Mouse (Mus musculus) olfactory bulb, adult 2 months (tissue): ENCODE results near the gene P3h3. TPM values are rescaled to one million over a fixed set of nuclear protein-coding genes. Genes with fewer than 3 reads are reported as not detected.
A peak's percentile ranks its signal among the peaks of the same experiment; 100 is the strongest.
"Not testable (repeated sequence)": the region's sequence is repeated elsewhere in the genome, so short reads cannot be mapped to it uniquely, and the experiment has no call there.

Experiments used
- H3K27ac ChIP-seq: fragments of 200-500 bp; 2 replicates; pipeline ENCODE4 v1.5.1; 2012; ENCODE audit warnings: low read depth, low read length; ENCODE audit not compliant: insufficient read depth
- H3K4me1 ChIP-seq: fragments of 200-500 bp; 2 replicates; pipeline ENCODE4 v1.6.1; 2012; ENCODE audit warnings: low read length; ENCODE audit not compliant: control insufficient read depth, insufficient read depth
- H3K4me3 ChIP-seq: fragments of 200-500 bp; 2 replicates; pipeline ENCODE4 v1.5.1; 2012; ENCODE audit warnings: mild to moderate bottlenecking, low read depth, low read length, moderate library complexity; ENCODE audit not compliant: insufficient read depth
- CTCF ChIP-seq: fragments of 200-500 bp; IDR thresholded peaks from 2 replicates; pipeline ENCODE4 v1.5.1; 2012; ENCODE audit warnings: low read depth, mild to moderate bottlenecking, low read length, moderate library complexity; ENCODE audit not compliant: insufficient read depth
- POLR2A ChIP-seq: fragments of 200-500 bp; IDR thresholded peaks from 2 replicates; pipeline ENCODE4 v1.6.1; 2012; ENCODE audit warnings: mild to moderate bottlenecking, low read depth, low read length, moderate library complexity; ENCODE audit not compliant: insufficient read depth
- WGBS: fragments of 180-500 bp; shearing (Covaris S2); methylation state at CpG from one replicate; pipeline ENCODE4 v1.1.7; 2018; 5-methylcytosine and 5-hydroxymethylcytosine counted together
- polyA plus RNA-seq: library from polyadenylated mRNA; stranded (reverse); fragments of >200 nt; gene quantifications from 2 replicates; pipeline ENCODE4 v1.2.4, GENCODE M21; 2012; ENCODE audit warnings: low replicate concordance; ENCODE audit not compliant: missing spikeins, insufficient read depth, insufficient read length

P3h3 gene
- polyA plus RNA-seq, 1 experiment, result not detected

DNA sequence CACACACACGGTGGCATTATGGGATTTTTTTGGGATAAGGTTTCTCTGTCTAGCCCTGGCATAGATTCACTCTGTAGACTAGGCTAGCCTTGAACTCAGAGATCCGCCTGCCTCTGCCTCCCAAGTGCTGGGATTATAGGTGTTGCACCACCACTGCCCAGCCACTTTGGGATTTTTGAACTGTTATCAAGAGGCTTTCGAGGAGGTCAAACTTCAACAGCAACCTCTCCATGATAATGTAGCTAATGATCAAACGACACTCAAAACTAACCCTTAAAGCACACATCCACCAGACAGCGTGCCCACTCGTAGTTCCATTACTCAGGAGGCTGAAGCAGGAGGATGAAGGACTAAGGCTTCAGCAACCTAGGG, 49.6 kb downstream of the P3h3 start:
- H3K27ac ChIP-seq, result peak overlapping the region; percentile 96
- 80% methylated on average over 6 of the region's 6 CpGs for WGBS
- H3K4me1 ChIP-seq, result peaks cover 49% of the 10 kb centered on the region
- peak overlapping the region; percentile 45; the same call in 1 of the 2 replicates for H3K4me3 ChIP-seq
- no peak for TF ChIP-seq POLR2A

DNA sequence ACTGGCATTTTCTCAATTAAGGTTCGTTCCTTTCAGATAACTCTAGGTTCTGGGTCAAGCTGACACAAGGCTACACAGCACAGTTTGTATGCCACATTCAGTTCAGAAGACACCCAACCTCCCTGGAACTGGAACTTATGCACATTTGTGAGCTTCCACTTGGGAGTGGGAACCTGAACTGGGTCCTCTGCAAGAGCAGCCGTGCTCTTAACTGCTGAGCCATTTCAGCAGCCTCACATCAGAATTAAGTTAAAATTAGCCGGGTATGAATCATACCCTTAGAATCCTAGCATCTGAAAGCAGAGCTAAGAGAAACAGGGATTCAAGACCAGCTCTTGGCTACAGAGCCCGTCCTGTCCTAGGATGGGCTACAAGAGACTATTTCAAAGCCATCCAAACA, 50.2 kb downstream of the P3h3 start:
- WGBS, result 27% methylated on average over 4 of the region's 4 CpGs
- Histone ChIP-seq H3K27ac (peak overlapping the region; percentile 96), H3K4me3 (no peak overlapping the region), H3K4me1 (peaks cover 43% of the 10 kb centered on the region)
- TF ChIP-seq CTCF, result no peak
- TF ChIP-seq POLR2A, result no peak

DNA sequence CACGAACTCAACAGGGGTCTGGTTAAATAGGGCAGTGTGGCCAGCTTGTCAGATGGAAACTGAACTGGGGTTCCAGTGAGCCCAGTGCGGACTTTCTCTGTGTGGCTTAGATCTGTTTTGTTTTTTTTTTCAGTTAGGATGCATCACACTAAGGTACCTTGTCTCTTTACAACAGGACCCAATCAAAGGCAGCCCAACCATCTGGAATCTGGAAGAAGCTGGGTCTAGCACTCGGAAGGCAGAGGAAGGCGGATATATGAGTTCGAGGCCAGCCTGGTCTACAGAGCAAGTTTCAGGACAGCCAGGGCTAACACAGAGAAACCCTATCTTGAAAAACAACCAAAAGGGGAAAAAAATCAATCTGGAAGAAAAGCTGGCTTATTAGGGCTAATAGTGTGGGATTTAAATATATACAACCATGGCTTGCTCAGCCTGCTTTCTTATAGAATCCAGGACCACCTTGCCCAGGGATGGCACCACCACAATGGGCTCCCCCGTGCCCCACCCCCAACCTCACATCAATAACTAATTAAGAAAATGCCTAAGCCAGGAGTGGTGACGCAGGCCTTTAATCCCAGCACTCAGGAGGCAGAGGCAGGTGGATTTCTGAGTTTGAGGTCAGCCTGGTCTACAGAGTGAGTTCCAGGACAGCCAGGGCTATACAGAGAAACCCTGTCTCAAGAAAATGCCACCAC, 51.0 kb downstream of the P3h3 start:
- WGBS, result 62% methylated on average over 7 of the region's 7 CpGs
- TF ChIP-seq POLR2A, result no peak
- TF ChIP-seq CTCF, result no peak
- H3K4me3 ChIP-seq, result no peak overlapping the region

DNA sequence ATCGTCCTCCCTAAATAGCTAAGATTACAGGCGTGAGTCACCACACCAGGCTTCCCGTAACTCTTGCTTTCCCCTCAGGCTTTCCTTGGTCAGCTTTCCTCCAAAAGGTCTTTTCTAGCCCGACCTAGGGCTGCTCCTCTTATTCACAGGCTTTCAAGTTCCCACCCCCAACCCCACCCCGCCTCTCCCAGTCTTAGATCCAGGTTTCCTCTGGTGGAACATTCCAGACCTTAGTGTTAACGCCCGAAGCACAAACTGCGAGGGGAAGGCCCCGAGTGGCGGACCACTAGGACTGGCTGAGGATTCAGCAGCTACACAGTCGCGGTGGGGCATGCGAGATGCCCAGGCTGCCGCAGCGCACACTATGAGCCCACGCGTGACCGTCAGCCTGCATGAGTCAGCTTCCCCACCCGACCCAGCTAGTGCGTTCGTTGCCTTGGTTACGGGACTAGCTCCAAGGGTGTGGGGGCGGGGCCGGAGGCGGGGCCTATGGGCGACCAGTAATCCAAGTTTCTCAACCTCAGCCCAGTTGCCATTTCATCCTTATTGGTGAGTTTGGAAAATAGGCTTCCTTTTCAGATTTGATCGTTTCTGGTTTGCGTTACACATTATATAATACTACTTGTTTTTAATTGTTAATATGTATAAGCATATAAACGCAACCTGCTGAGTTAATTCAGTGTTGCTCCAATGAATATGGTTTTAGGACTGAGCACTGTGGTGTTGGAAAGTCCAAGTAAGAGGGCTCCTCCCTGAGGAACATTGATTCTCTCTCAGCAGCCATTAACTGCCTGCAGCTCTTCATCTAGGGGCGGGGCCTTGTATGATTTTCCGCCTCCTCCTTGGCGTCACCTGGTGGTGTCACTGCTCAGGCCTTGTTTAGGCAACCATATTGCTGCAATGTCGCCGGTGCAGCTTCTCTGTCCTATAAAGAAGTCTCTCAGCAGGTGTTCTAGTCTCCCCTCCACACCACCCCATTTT, 51.9 kb downstream of the P3h3 start:
- TF ChIP-seq CTCF (no peak), POLR2A (peak; percentile 69)
- Histone ChIP-seq H3K4me3 (peak overlapping the region; percentile 35), H3K4me1 (peaks cover 35% of the 10 kb centered on the region), H3K27ac (peak overlapping the region; percentile 94)
- 1% methylated on average over 34 of the region's 34 CpGs for WGBS

More for the DNA sequence above, 51.0 kb downstream of the P3h3 start:
- H3K4me1 ChIP-seq, result peaks cover 36% of the 10 kb centered on the region
- peak overlapping the region; percentile 94 for H3K27ac ChIP-seq

GRCm38 (mm10) chr6:124804341-124804740, 53.2 kb downstream of the P3h3 start:
- Histone ChIP-seq H3K27ac (peak overlapping the region; percentile 93; the same call in 1 of the 2 replicates), H3K4me3 (no peak overlapping the region), H3K4me1 (peaks cover 25% of the 10 kb centered on the region)
- TF ChIP-seq CTCF, result no peak
- no peak for TF ChIP-seq POLR2A
- WGBS, result 76% methylated on average over 3 of the region's 3 CpGs

DNA sequence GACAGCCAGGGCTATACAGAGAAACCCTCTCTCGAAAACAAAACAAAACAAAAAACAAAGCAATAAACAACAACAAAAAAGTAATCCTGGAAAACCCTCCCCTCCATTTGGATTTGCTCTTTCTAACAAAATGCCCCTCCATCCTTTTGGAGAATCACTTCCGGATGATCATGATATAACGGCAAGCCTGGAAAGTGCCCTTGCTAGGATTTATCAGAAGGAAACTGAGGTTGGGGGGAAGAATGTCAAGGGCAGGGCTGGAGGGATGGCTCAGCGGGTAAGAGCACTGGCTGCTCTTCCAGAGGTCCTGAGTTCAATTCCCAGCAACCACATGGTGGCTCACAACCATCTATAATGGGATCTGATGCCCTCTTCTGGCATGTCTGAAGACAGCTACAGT, 53.9 kb downstream of the P3h3 start:
- WGBS, result 97% methylated on average over 4 of the region's 4 CpGs
- H3K27ac ChIP-seq, H3K4me3 ChIP-seq: not testable (repeated sequence)
- peaks cover 19% of the 10 kb centered on the region for H3K4me1 ChIP-seq

- H3K4me3 ChIP-seq, result no peak overlapping the region
- 78% methylated on average over 3 of the region's 3 CpGs for WGBS
- TF ChIP-seq POLR2A (no peak), CTCF (no peak)
- no peak overlapping the region for H3K27ac ChIP-seq
- peaks cover 13% of the 10 kb centered on the region for H3K4me1 ChIP-seq
Observed at GRCm38 (mm10) chr6:124803061-124803460, 54.5 kb downstream of the P3h3 start.

DNA sequence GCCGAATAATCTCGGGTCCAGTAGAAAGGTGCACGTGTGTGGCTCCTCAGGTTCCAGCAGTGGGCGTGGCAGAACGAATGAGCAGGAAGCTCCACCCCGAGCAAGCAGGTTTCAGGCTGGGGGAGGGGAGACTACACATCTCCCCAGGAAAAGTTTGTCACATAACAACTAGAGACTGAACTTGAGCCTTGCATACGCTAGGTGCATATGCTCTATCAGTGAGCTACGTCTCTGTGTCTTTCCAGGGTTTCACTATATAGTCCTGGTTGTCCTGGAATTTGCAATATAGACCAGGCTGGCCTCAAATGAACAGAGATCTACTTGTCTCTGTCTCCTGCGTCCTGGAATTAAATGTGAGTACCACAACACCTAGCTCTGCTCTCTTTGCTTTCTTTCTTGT, 55.2 kb downstream of the P3h3 start:
- H3K27ac ChIP-seq, H3K4me1 ChIP-seq, H3K4me3 ChIP-seq: not testable (repeated sequence)
- WGBS, result 27% methylated on average over 7 of the region's 9 CpGs

DNA sequence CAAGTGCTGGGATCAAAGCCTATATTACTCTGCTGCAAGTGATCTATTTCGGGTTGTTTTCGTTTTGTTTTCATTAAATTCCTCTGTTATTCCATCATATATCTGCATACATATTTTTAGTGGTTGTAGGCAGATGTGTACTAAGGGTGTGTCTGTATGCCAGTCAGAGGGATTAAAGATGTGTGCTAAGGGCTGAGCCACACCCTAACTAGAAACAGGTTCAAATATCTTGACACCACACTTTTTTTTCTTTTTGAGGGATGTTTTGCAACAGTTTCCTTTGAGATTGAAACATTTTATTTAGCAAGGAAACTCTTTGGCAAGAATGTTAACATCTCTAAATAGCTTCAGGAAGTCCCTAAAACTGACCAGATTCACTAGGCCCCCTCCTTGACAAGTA, 61.4 kb downstream of the P3h3 start:
- TF ChIP-seq CTCF (no peak), POLR2A (no peak)
- no peak overlapping the region for H3K27ac ChIP-seq
- H3K4me3 ChIP-seq, result no peak overlapping the region
- H3K4me1 ChIP-seq, result no peaks in the 10 kb centered on the region
- 85% methylated on average over 2 of the region's 2 CpGs for WGBS
